ENCODE assay signal across 1 mouse cellular context in the genomic region with DNA sequence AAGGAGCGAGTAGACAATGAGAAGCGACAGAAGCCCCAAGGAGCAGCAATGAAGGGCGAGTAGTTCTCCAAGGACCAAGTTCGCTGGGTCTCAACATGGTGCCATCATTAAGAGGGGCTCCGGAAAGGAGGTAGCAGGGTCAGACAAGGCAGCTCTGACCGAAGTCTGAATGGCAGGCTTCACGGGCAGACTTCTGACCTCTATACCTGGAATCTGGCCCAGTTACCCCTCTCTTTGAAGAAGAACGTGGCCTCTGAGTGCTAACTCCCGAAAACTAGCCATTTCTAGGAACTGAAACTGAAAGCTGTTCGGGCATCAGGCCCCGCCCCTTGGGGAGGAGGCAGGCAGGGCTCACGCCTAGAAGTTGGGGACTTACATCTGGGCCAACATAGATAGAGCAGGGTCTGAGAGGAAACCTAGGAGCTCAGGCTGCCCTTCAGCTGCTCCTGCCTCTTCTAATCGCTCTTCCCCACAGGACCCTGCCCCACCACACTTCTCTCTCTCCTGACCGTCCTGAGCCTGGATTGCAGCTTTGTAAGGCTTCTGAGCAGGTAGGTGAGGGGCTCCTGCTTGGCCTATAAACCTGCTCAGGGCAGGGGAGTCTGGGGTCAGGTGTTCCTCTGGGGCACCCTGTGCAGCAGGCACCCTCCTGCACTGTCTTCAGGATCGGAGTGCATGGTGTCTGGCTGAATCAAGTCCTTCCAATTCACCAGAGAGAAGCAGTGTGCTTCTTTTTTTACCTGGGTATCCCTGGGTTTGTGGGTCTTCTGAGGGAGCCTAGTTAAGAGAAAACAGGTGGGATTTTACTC.
A peak's percentile ranks its signal among the peaks of the same experiment; 100 is the strongest.
TF ChIP-seq lines count a peak whose summit lies in the region.

A gene (plus strand): TSS at position 328 of the 809 bp plus-strand sequence.
A gene (plus strand): TSS at position 390 of the 809 bp plus-strand sequence.

TF ChIP-seq in CH12.LX, 34 proteins besides CTCF, POLR2A, EP300 and RAD21 (continued from another document):
- TF ChIP-seq NELFE (IDR thresholded peaks at IDR 0.05; ENCODE audit: low read depth, low read length), result peak; percentile 89
- peak; percentile 91 for TF ChIP-seq ZMIZ1 (IDR thresholded peaks at IDR 0.05; ENCODE audit: low read depth, low read length)
- TF ChIP-seq MEF2A (IDR thresholded peaks at IDR 0.05; ENCODE audit: borderline replicate concordance, low read depth, low read length), result peak; percentile 69
- peak; percentile 32 for TF ChIP-seq ZNF384 (IDR thresholded peaks at IDR 0.05; ENCODE audit: low read depth, low read length)
- TF ChIP-seq MXI1 (IDR thresholded peaks at IDR 0.05; ENCODE audit: low read depth, low read length), result peak; percentile 67
- peak; percentile 39 for TF ChIP-seq HCFC1 (IDR thresholded peaks at IDR 0.05; ENCODE audit: low read depth, low read length)
